Mouse (Mus musculus): Measurements from ENCODE around the gene Olfr94. TPM values are rescaled to one million over a fixed set of nuclear protein-coding genes. Genes with fewer than 3 reads are reported as not detected.

The Olfr94 gene
- polyA plus RNA-seq, 1 experiment, result 0.37 TPM

GRCm38 (mm10) chr17:37221879-37222278 lies 21.1 kb upstream of the Olfr94 start:
- no peak overlapping the region for H3K4me3 ChIP-seq (ENCODE audit: low read depth, low read length)
- TF ChIP-seq EP300 (IDR thresholded peaks at IDR 0.05; ENCODE audit: insufficient read depth, low read depth, low read length), result no peak
- TF ChIP-seq POLR2A (IDR thresholded peaks at IDR 0.05; ENCODE audit: insufficient read depth, low read length), result no peak
- peak; percentile 3 for TF ChIP-seq CTCF (IDR thresholded peaks at IDR 0.05; ENCODE audit: low read depth, low read length)
- 0 out of 2 replicates have a peak, but pooled peaks cover 2% of the 10 kb centered on the region for H3K9me3 ChIP-seq (replicated peaks; ENCODE audit: control insufficient read depth, insufficient read depth, low read length, poor library complexity, severe bottlenecking)
- no peak overlapping the region for H3K9ac ChIP-seq (ENCODE audit: low read depth, poor library complexity, severe bottlenecking)
- no peak overlapping the region for H3K27ac ChIP-seq (ENCODE audit: insufficient read depth, low read length)
- H3K4me1 ChIP-seq (ENCODE audit: control insufficient read depth, insufficient read depth, low read length), result no peaks in the 10 kb centered on the region
- H3K36me3 ChIP-seq (ENCODE audit: control insufficient read depth, insufficient read depth, low read length, poor library complexity, severe bottlenecking), result no peaks in the 10 kb centered on the region
- H3K27me3 ChIP-seq (ENCODE audit: control insufficient read depth, insufficient read depth, low read length, poor library complexity, severe bottlenecking), result no peaks in the 10 kb centered on the region

GRCm38 (mm10) chr17:37219846-37220245 lies 19.1 kb upstream of the Olfr94 start, which contains the start of gene Olfr96:
Olfr96 (plus strand) TSS chr17:37220146.
- H3K4me1 ChIP-seq (ENCODE audit: control insufficient read depth, insufficient read depth, low read length), result no peaks in the 10 kb centered on the region
- H3K36me3 ChIP-seq (ENCODE audit: control insufficient read depth, insufficient read depth, low read length, poor library complexity, severe bottlenecking), result no peaks in the 10 kb centered on the region
- H3K9ac ChIP-seq (ENCODE audit: low read depth, poor library complexity, severe bottlenecking), result no peak within 1 kb of the TSS
- TF ChIP-seq EP300 (IDR thresholded peaks at IDR 0.05; ENCODE audit: insufficient read depth, low read depth, low read length), result no peak
- no peak for TF ChIP-seq CTCF (IDR thresholded peaks at IDR 0.05; ENCODE audit: low read depth, low read length)
- TF ChIP-seq POLR2A (IDR thresholded peaks at IDR 0.05; ENCODE audit: insufficient read depth, low read length), result no peak
- H3K9me3 ChIP-seq (replicated peaks; ENCODE audit: control insufficient read depth, insufficient read depth, low read length, poor library complexity, severe bottlenecking), result peaks cover 2% of the 10 kb centered on the region; the same call in 1 of the 2 replicates
- no peaks in the 10 kb centered on the region for H3K27me3 ChIP-seq (ENCODE audit: control insufficient read depth, insufficient read depth, low read length, poor library complexity, severe bottlenecking)
- H3K4me3 ChIP-seq (ENCODE audit: low read depth, low read length), result no peak within 1 kb of the TSS
- no peak within 1 kb of the TSS for H3K27ac ChIP-seq (ENCODE audit: insufficient read depth, low read length)

GRCm38 (mm10) chr17:37218486-37218885 lies 17.7 kb upstream of the Olfr94 start:
- Histone ChIP-seq H3K9ac (ENCODE audit: low read depth, poor library complexity, severe bottlenecking) (no peak overlapping the region), H3K4me1 (ENCODE audit: control insufficient read depth, insufficient read depth, low read length) (no peaks in the 10 kb centered on the region), H3K36me3 (ENCODE audit: control insufficient read depth, insufficient read depth, low read length, poor library complexity, severe bottlenecking) (no peaks in the 10 kb centered on the region), H3K9me3 (replicated peaks; ENCODE audit: control insufficient read depth, insufficient read depth, low read length, poor library complexity, severe bottlenecking) (peaks cover 2% of the 10 kb centered on the region; the same call in 1 of the 2 replicates), H3K27ac (ENCODE audit: insufficient read depth, low read length) (no peak overlapping the region), H3K27me3 (ENCODE audit: control insufficient read depth, insufficient read depth, low read length, poor library complexity, severe bottlenecking) (no peaks in the 10 kb centered on the region), H3K4me3 (ENCODE audit: low read depth, low read length) (no peak overlapping the region)
- TF ChIP-seq POLR2A (IDR thresholded peaks at IDR 0.05; ENCODE audit: insufficient read depth, low read length) (no peak), EP300 (IDR thresholded peaks at IDR 0.05; ENCODE audit: insufficient read depth, low read depth, low read length) (no peak), CTCF (IDR thresholded peaks at IDR 0.05; ENCODE audit: low read depth, low read length) (no peak)

GRCm38 (mm10) chr17:37213018-37213417 lies 12.2 kb upstream of the Olfr94 start, which contains the start of gene Olfr95:
Olfr95 (minus strand) TSS chr17:37213118.
- TF ChIP-seq EP300 (IDR thresholded peaks at IDR 0.05; ENCODE audit: insufficient read depth, low read depth, low read length) (no peak), CTCF (IDR thresholded peaks at IDR 0.05; ENCODE audit: low read depth, low read length) (no peak), POLR2A (IDR thresholded peaks at IDR 0.05; ENCODE audit: insufficient read depth, low read length) (no peak)
- Histone ChIP-seq H3K36me3 (ENCODE audit: control insufficient read depth, insufficient read depth, low read length, poor library complexity, severe bottlenecking) (no peaks in the 10 kb centered on the region), H3K27ac (ENCODE audit: insufficient read depth, low read length) (no peak within 1 kb of the TSS), H3K27me3 (ENCODE audit: control insufficient read depth, insufficient read depth, low read length, poor library complexity, severe bottlenecking) (no peaks in the 10 kb centered on the region), H3K9me3 (replicated peaks; ENCODE audit: control insufficient read depth, insufficient read depth, low read length, poor library complexity, severe bottlenecking) (peaks cover 2% of the 10 kb centered on the region; the same call in 1 of the 2 replicates), H3K4me1 (ENCODE audit: control insufficient read depth, insufficient read depth, low read length) (no peaks in the 10 kb centered on the region), H3K4me3 (ENCODE audit: low read depth, low read length) (no peak within 1 kb of the TSS), H3K9ac (ENCODE audit: low read depth, poor library complexity, severe bottlenecking) (no peak within 1 kb of the TSS)

- H3K4me1 ChIP-seq (ENCODE audit: control insufficient read depth, insufficient read depth, low read length), result no peaks in the 10 kb centered on the region
- peak overlapping the region; percentile 63 for H3K4me3 ChIP-seq (ENCODE audit: low read depth, low read length)
- no peaks in the 10 kb centered on the region; the same call in 1 of the 2 replicates for H3K9me3 ChIP-seq (replicated peaks; ENCODE audit: control insufficient read depth, insufficient read depth, low read length, poor library complexity, severe bottlenecking)
- TF ChIP-seq CTCF (IDR thresholded peaks at IDR 0.05; ENCODE audit: low read depth, low read length), result peak; percentile 67
- no peak for TF ChIP-seq POLR2A (IDR thresholded peaks at IDR 0.05; ENCODE audit: insufficient read depth, low read length)
- no peak for TF ChIP-seq EP300 (IDR thresholded peaks at IDR 0.05; ENCODE audit: insufficient read depth, low read depth, low read length)
- H3K27ac ChIP-seq (ENCODE audit: insufficient read depth, low read length), result no peak overlapping the region
- H3K36me3 ChIP-seq (ENCODE audit: control insufficient read depth, insufficient read depth, low read length, poor library complexity, severe bottlenecking), result no peaks in the 10 kb centered on the region
- H3K27me3 ChIP-seq (ENCODE audit: control insufficient read depth, insufficient read depth, low read length, poor library complexity, severe bottlenecking), result no peaks in the 10 kb centered on the region
- H3K9ac ChIP-seq (ENCODE audit: low read depth, poor library complexity, severe bottlenecking), result peak overlapping the region; percentile 9; the same call in 1 of the 2 replicates
Measured at GRCm38 (mm10) chr17:37210884-37211768, 10.3 kb upstream of the Olfr94 start.

GRCm38 (mm10) chr17:37203917-37204236 lies 3.1 kb upstream of the Olfr94 start:
- no peak overlapping the region for H3K9ac ChIP-seq (ENCODE audit: low read depth, poor library complexity, severe bottlenecking)
- H3K4me3 ChIP-seq (ENCODE audit: low read depth, low read length), result no peak overlapping the region
- no peaks in the 10 kb centered on the region for H3K4me1 ChIP-seq (ENCODE audit: control insufficient read depth, insufficient read depth, low read length)
- H3K27ac ChIP-seq (ENCODE audit: insufficient read depth, low read length), result no peak overlapping the region
- H3K9me3 ChIP-seq (replicated peaks; ENCODE audit: control insufficient read depth, insufficient read depth, low read length, poor library complexity, severe bottlenecking), result no peaks in the 10 kb centered on the region
- H3K27me3 ChIP-seq (ENCODE audit: control insufficient read depth, insufficient read depth, low read length, poor library complexity, severe bottlenecking), result no peaks in the 10 kb centered on the region
- H3K36me3 ChIP-seq (ENCODE audit: control insufficient read depth, insufficient read depth, low read length, poor library complexity, severe bottlenecking), result no peaks in the 10 kb centered on the region
- TF ChIP-seq POLR2A (IDR thresholded peaks at IDR 0.05; ENCODE audit: insufficient read depth, low read length) (no peak), EP300 (IDR thresholded peaks at IDR 0.05; ENCODE audit: insufficient read depth, low read depth, low read length) (no peak), CTCF (IDR thresholded peaks at IDR 0.05; ENCODE audit: low read depth, low read length) (no peak)
